Mouse (Mus musculus) erythroblast, embryonic 14.5 days (primary cell): ENCODE data around the gene Dennd4b.

Source experiments
- GATA1 ChIP-seq: IDR thresholded peaks from 2 replicates; pipeline ENCODE4 v1.6.1; 2012; ENCODE audit warnings: low read length, inconsistent platforms, mixed read lengths
- TAL1 ChIP-seq: IDR thresholded peaks from 3 replicates; pipeline ENCODE4 v1.6.1; 2012; ENCODE audit warnings: low read length, inconsistent platforms, mixed read lengths

GRCm38 (mm10) chr3:90231507-90232333 lies 33.3 kb upstream of the Dennd4b start, which contains the start of gene Jtb:
- TF ChIP-seq TAL1 (no peak), GATA1 (no peak)
